Mouse (Mus musculus): ENCODE results near the gene Eif4b. TPM values are rescaled to one million over a fixed set of nuclear protein-coding genes. Genes with fewer than 3 reads are reported as not detected.

Gene Eif4b
- polyA plus RNA-seq, 1 experiment from 2014 or later, result 139 TPM

- peaks cover 20% of the 10 kb centered on the region for H3K4me1 ChIP-seq (ENCODE audit: control insufficient read depth, insufficient read depth, low read length)
Measured at GRCm38 (mm10) chr15:102110701-102111494, 37.3 kb downstream of the Eif4b start.

GRCm38 (mm10) chr15:102111495-102111829, 37.9 kb downstream of the Eif4b start:
- WGBS, result 83% methylated on average over 11 of the region's 11 CpGs

More at GRCm38 (mm10) chr15:102110701-102111494, 37.3 kb downstream of the Eif4b start:
- Histone ChIP-seq H3K9ac (ENCODE audit: low read depth, low read length) (no peak overlapping the region), H3K36me3 (ENCODE audit: control insufficient read depth, insufficient read depth, low read length) (peaks cover 93% of the 10 kb centered on the region), H3K27ac (ENCODE audit: low read depth, low read length) (peak overlapping the region; percentile 37), H3K9me3 (ENCODE audit: control insufficient read depth, low read length) (no peaks in the 10 kb centered on the region), H3K4me3 (ENCODE audit: low read length) (no peak overlapping the region), H3K4me2 (replicated peaks; ENCODE audit: low read depth, low read length) (no peak overlapping the region), H3K27me3 (ENCODE audit: control insufficient read depth, insufficient read depth, low read length) (no peaks in the 10 kb centered on the region)
- 64% methylated on average over 29 of the region's 29 CpGs for WGBS
- ATAC-seq (ENCODE audit: low FRiP score, low TSS enrichment), result peak; percentile 21; the same call in 1 of the 2 replicates

GRCm38 (mm10) chr15:102112181-102112580, 38.6 kb downstream of the Eif4b start:
- Histone ChIP-seq H3K9ac (ENCODE audit: low read depth, low read length) (no peak overlapping the region), H3K27me3 (ENCODE audit: control insufficient read depth, insufficient read depth, low read length) (no peaks in the 10 kb centered on the region), H3K27ac (ENCODE audit: low read depth, low read length) (no peak overlapping the region), H3K4me2 (replicated peaks; ENCODE audit: low read depth, low read length) (no peak overlapping the region), H3K4me3 (ENCODE audit: low read length) (no peak overlapping the region), H3K9me3 (ENCODE audit: control insufficient read depth, low read length) (no peaks in the 10 kb centered on the region), H3K4me1 (ENCODE audit: control insufficient read depth, insufficient read depth, low read length) (peaks cover 7% of the 10 kb centered on the region; the same call in 1 of the 2 replicates), H3K36me3 (ENCODE audit: control insufficient read depth, insufficient read depth, low read length) (peaks cover 93% of the 10 kb centered on the region)
- 93% methylated on average over 6 of the region's 6 CpGs for WGBS
- ATAC-seq (ENCODE audit: low FRiP score, low TSS enrichment), result no peak

More at GRCm38 (mm10) chr15:102111495-102111829, 37.9 kb downstream of the Eif4b start:
- peaks cover 93% of the 10 kb centered on the region for H3K36me3 ChIP-seq (ENCODE audit: control insufficient read depth, insufficient read depth, low read length)
- H3K27ac ChIP-seq (ENCODE audit: low read depth, low read length), result no peak overlapping the region; the same call in 1 of the 2 replicates
- H3K27me3 ChIP-seq (ENCODE audit: control insufficient read depth, insufficient read depth, low read length), result no peaks in the 10 kb centered on the region
- H3K9ac ChIP-seq (ENCODE audit: low read depth, low read length), result no peak overlapping the region
- peaks cover 14% of the 10 kb centered on the region for H3K4me1 ChIP-seq (ENCODE audit: control insufficient read depth, insufficient read depth, low read length)
- H3K4me3 ChIP-seq (ENCODE audit: low read length), result no peak overlapping the region
- H3K9me3 ChIP-seq (ENCODE audit: control insufficient read depth, low read length), result no peaks in the 10 kb centered on the region
- ATAC-seq (ENCODE audit: low FRiP score, low TSS enrichment), result no peak
- H3K4me2 ChIP-seq (replicated peaks; ENCODE audit: low read depth, low read length), result no peak overlapping the region

DNA sequence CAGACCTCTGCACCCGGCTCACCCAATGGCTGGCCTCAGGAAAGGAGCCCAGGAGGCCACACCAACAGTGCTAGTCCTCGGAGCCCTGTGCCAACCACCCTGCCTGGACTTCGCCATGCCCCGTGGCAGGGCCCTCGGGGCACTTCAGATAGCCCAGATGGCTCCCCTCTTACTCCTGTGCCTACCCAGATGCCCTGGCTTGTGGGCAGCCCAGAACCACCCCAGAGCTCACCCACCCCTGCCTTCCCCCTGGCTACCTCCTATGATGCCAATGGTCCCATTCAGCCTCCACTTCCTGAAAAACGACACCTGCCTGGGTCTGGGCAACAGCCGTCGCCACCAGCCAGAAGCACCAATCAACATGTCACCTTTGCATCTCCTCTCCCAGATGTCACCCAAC, 39.3 kb downstream of the Eif4b start:
- no peaks in the 10 kb centered on the region for H3K27me3 ChIP-seq (ENCODE audit: control insufficient read depth, insufficient read depth, low read length)
- no peak for ATAC-seq (ENCODE audit: low FRiP score, low TSS enrichment)
- H3K9ac ChIP-seq (ENCODE audit: low read depth, low read length), result no peak overlapping the region
- H3K27ac ChIP-seq (ENCODE audit: low read depth, low read length), result no peak overlapping the region
- WGBS, result 69% methylated on average over 8 of the region's 8 CpGs
- H3K36me3 ChIP-seq (ENCODE audit: control insufficient read depth, insufficient read depth, low read length), result peaks cover 98% of the 10 kb centered on the region
- H3K9me3 ChIP-seq (ENCODE audit: control insufficient read depth, low read length), result no peaks in the 10 kb centered on the region
- 0 out of 2 replicates have a peak, but pooled peaks cover 6% of the 10 kb centered on the region for H3K4me1 ChIP-seq (ENCODE audit: control insufficient read depth, insufficient read depth, low read length)
- no peak overlapping the region for H3K4me3 ChIP-seq (ENCODE audit: low read length)
- H3K4me2 ChIP-seq (replicated peaks; ENCODE audit: low read depth, low read length), result no peak overlapping the region

DNA sequence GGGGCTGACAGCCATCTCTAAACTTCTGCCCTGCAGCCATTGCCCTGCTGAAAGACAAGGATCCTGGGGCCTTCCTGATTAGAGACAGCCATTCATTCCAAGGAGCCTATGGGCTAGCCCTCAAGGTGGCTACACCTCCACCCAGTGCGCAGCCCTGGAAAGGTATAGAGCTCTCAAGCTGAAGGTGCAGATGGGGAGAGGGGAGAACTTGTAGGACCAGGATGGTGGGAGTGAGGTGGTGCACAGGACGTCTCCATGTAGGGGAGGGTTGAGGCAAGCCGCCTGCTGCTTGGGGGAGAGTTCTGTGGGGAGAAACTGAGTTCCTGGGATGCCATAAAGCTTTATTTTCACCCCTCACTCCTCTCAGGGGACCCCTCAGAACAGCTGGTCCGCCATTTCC, 40.1 kb downstream of the Eif4b start:
- H3K27me3 ChIP-seq (ENCODE audit: control insufficient read depth, insufficient read depth, low read length), result no peaks in the 10 kb centered on the region
- no peak overlapping the region for H3K4me3 ChIP-seq (ENCODE audit: low read length)
- no peak overlapping the region for H3K9ac ChIP-seq (ENCODE audit: low read depth, low read length)
- no peak for ATAC-seq (ENCODE audit: low FRiP score, low TSS enrichment)
- 78% methylated on average over 4 of the region's 4 CpGs for WGBS
- H3K9me3 ChIP-seq (ENCODE audit: control insufficient read depth, low read length), result no peaks in the 10 kb centered on the region
- H3K36me3 ChIP-seq (ENCODE audit: control insufficient read depth, insufficient read depth, low read length), result peaks cover 98% of the 10 kb centered on the region
- no peak overlapping the region for H3K27ac ChIP-seq (ENCODE audit: low read depth, low read length)
- 0 out of 2 replicates have a peak, but pooled peaks cover 6% of the 10 kb centered on the region for H3K4me1 ChIP-seq (ENCODE audit: control insufficient read depth, insufficient read depth, low read length)
- no peak overlapping the region for H3K4me2 ChIP-seq (replicated peaks; ENCODE audit: low read depth, low read length)

DNA sequence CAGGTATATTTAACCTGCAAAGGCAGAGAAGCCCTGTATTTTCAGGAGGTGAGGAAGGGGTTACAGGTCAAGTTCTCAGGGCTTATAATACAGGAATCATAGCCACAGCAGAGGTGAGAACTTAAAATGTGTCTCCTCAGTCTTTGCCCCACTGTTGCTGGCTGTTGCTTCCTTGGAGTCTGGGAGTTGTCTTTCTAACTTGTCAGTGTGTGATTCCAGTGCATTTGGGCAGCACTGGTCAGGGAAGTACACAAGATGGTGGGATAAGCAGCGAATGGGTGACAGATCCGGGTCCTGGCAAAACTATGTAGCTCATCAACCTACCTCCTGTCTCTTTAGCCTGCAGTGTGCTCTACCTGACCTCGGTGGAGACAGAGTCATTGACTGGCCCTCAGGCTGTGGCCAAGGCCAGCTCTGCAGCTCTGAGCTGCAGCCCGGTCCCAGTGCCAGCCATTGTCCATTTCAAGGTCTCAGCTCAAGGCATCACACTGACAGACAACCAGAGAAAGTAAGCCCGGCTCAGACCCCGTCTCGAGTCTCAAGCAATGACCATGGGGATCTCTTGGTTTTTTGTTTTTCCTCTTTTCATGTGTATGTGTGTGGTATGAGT, 41.2 kb downstream of the Eif4b start:
- no peaks in the 10 kb centered on the region for H3K9me3 ChIP-seq (ENCODE audit: control insufficient read depth, low read length)
- H3K4me1 ChIP-seq (ENCODE audit: control insufficient read depth, insufficient read depth, low read length), result 0 out of 2 replicates have a peak, but pooled peaks cover 6% of the 10 kb centered on the region
- H3K9ac ChIP-seq (ENCODE audit: low read depth, low read length), result no peak overlapping the region
- 85% methylated on average over 7 of the region's 7 CpGs for WGBS
- H3K36me3 ChIP-seq (ENCODE audit: control insufficient read depth, insufficient read depth, low read length), result peaks cover 93% of the 10 kb centered on the region
- H3K4me2 ChIP-seq (replicated peaks; ENCODE audit: low read depth, low read length), result no peak overlapping the region
- no peaks in the 10 kb centered on the region for H3K27me3 ChIP-seq (ENCODE audit: control insufficient read depth, insufficient read depth, low read length)
- H3K27ac ChIP-seq (ENCODE audit: low read depth, low read length), result no peak overlapping the region
- no peak overlapping the region for H3K4me3 ChIP-seq (ENCODE audit: low read length)
- no peak for ATAC-seq (ENCODE audit: low FRiP score, low TSS enrichment)

- ATAC-seq (ENCODE audit: low FRiP score, low TSS enrichment), result no peak
- no peaks in the 10 kb centered on the region for H3K9me3 ChIP-seq (ENCODE audit: control insufficient read depth, low read length)
- H3K27ac ChIP-seq (ENCODE audit: low read depth, low read length), result no peak overlapping the region
- no peak overlapping the region for H3K4me3 ChIP-seq (ENCODE audit: low read length)
- H3K4me1 ChIP-seq (ENCODE audit: control insufficient read depth, insufficient read depth, low read length), result no peaks in the 10 kb centered on the region
- WGBS, result 74% methylated on average over 9 of the region's 9 CpGs
- H3K4me2 ChIP-seq (replicated peaks; ENCODE audit: low read depth, low read length), result no peak overlapping the region
- no peak overlapping the region for H3K9ac ChIP-seq (ENCODE audit: low read depth, low read length)
- H3K27me3 ChIP-seq (ENCODE audit: control insufficient read depth, insufficient read depth, low read length), result no peaks in the 10 kb centered on the region
- H3K36me3 ChIP-seq (ENCODE audit: control insufficient read depth, insufficient read depth, low read length), result peaks cover 87% of the 10 kb centered on the region
Measured at GRCm38 (mm10) chr15:102115731-102116231, 42.2 kb downstream of the Eif4b start.

DNA sequence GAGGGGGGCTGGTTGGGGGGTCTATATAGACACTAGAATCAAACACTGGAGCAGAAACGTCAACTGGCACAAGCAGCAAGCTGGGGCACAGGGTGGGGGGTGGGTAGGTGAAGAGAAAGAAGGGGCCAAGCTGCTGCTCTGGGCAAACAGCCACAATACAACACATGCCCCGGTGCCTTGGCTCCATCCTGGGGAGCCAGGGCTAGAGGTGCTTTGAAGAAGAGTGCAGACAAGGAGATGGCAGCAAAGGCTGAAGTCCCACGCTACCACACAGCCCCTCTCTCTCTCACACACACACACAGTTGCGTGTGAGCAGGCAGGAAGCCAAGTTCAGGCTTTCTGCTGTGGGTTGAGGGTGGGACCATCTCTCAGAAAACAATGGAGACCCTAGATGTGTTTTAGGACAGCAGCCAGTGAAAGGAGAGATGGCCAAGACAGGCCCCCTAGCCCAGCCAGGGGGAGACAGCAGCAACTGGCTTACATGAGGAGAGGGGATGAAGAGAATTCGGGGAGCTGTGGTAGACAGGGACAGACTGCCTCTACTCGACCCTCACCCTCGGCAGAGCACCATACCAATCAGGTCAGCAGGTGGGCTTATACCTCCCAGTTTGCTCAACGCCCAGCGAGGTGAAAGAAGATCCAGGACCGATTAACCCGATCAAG, 43.3 kb downstream of the Eif4b start:
- Histone ChIP-seq H3K4me3 (ENCODE audit: low read length) (no peak overlapping the region), H3K4me2 (replicated peaks; ENCODE audit: low read depth, low read length) (no peak overlapping the region), H3K9me3 (ENCODE audit: control insufficient read depth, low read length) (no peaks in the 10 kb centered on the region), H3K27ac (ENCODE audit: low read depth, low read length) (no peak overlapping the region), H3K27me3 (ENCODE audit: control insufficient read depth, insufficient read depth, low read length) (no peaks in the 10 kb centered on the region), H3K36me3 (ENCODE audit: control insufficient read depth, insufficient read depth, low read length) (peaks cover 86% of the 10 kb centered on the region), H3K4me1 (ENCODE audit: control insufficient read depth, insufficient read depth, low read length) (no peaks in the 10 kb centered on the region), H3K9ac (ENCODE audit: low read depth, low read length) (no peak overlapping the region)
- 72% methylated on average over 11 of the region's 11 CpGs for WGBS
- no peak for ATAC-seq (ENCODE audit: low FRiP score, low TSS enrichment)
